Mouse (Mus musculus) ES-E14 (cell line): Measurements from ENCODE around the gene Pias4. TPM values are rescaled to one million over a fixed set of nuclear protein-coding genes. Genes with fewer than 3 reads are reported as not detected.

Experiments
- DNase-seq: peaks from one replicate; pipeline ENCODE4 v3.0.0-alpha.2; 2013; ENCODE audit warnings: low read depth, low spot score
- H3K27ac ChIP-seq: 2 replicates; pipeline ENCODE4 v1.5.1; 2012; ENCODE audit warnings: low read depth, mild to moderate bottlenecking, low read length, moderate library complexity, mixed read lengths; ENCODE audit not compliant: poor library complexity, insufficient read depth, severe bottlenecking
- H3K36me3 ChIP-seq: 2 replicates; pipeline ENCODE4 v1.6.1; 2012; ENCODE audit warnings: mild to moderate bottlenecking, low read length, moderate library complexity, mixed read lengths; ENCODE audit not compliant: control insufficient read depth, poor library complexity, insufficient read depth, severe bottlenecking
- H3K4me1 ChIP-seq, 2 experiments: fragments of 150-350 bp in 1 of 2; sonication (generic) in 1 of 2; 2 replicates each; pipeline ENCODE4 v1.6.1; 2012; ENCODE audit warnings: low read length in 2 of 2, mild to moderate bottlenecking in 1 of 2, mixed read lengths in 1 of 2; ENCODE audit not compliant: control insufficient read depth in 2 of 2, insufficient read depth in 2 of 2, poor library complexity in 1 of 2
- H3K4me3 ChIP-seq, 2 experiments: fragments of 150-350 bp in 1 of 2; sonication (generic) in 1 of 2; 2 replicates each; pipeline ENCODE4 v1.5.1; 2012; ENCODE audit warnings: low read length in 2 of 2, low read depth in 1 of 2, mild to moderate bottlenecking in 1 of 2, mixed read lengths in 1 of 2; ENCODE audit not compliant: insufficient read depth in 1 of 2, poor library complexity in 1 of 2, severe bottlenecking in 1 of 2
- H3K9ac ChIP-seq: 2 replicates; pipeline ENCODE4 v1.6.1; 2012; ENCODE audit warnings: low read depth, mild to moderate bottlenecking, low read length, mixed read lengths; ENCODE audit not compliant: poor library complexity, insufficient read depth, severe bottlenecking
- H3K9me3 ChIP-seq: fragments of 150-350 bp; sonication (generic); 2 replicates; pipeline ENCODE4 v1.6.1; 2012; ENCODE audit warnings: low read depth, mild to moderate bottlenecking, low read length; ENCODE audit not compliant: control insufficient read depth, insufficient read depth
- CHD2 ChIP-seq: IDR thresholded peaks from 2 replicates; pipeline ENCODE4 v1.6.1; 2014; ENCODE audit warnings: mild to moderate bottlenecking, low read depth, low read length, inconsistent platforms
- HCFC1 ChIP-seq: IDR thresholded peaks from 2 replicates; pipeline ENCODE4 v1.6.1; 2012; ENCODE audit warnings: low read length, inconsistent platforms, borderline replicate concordance; ENCODE audit not compliant: insufficient read depth
- MAFK ChIP-seq: IDR thresholded peaks from 2 replicates; pipeline ENCODE4 v1.6.1; 2014; ENCODE audit warnings: mild to moderate bottlenecking, low read depth, low read length, inconsistent platforms; ENCODE audit not compliant: insufficient read depth
- ZC3H11A ChIP-seq: IDR thresholded peaks from 2 replicates; pipeline ENCODE4 v1.6.1; 2012; ENCODE audit warnings: low read depth, mild to moderate bottlenecking, inconsistent platforms, low read length, borderline replicate concordance
- ZNF384 ChIP-seq: IDR thresholded peaks from 2 replicates; pipeline ENCODE4 v1.6.1; 2012; ENCODE audit warnings: low read depth, low read length, inconsistent platforms
- in situ Hi-C, 2 experiments: fragments of 600-800 bp; cut with MboI; formaldehyde crosslinking; loops; one replicate each; pipeline ENCODE4 v1.15.1; 2025; ENCODE audit warnings: low sequenced_read_pairs in 2 of 2, inconsistent platforms in 1 of 2; ENCODE audit not compliant: unreplicated experiment in 2 of 2
- total RNA-seq: library from RNA; depleted of rRNA; stranded (reverse); fragments of 300-350 nt; gene quantifications from 2 replicates; pipeline ENCODE4 v1.2.3, GENCODE M21; 2012

Gene Pias4
- total RNA-seq, 1 experiment, result 37.8 TPM

- Histone ChIP-seq H3K36me3 (no peaks in the 10 kb centered on the region), H3K4me3 (no peak overlapping the region), H3K27ac (no peak overlapping the region; the same call in 1 of the 2 replicates), H3K9me3 (no peaks in the 10 kb centered on the region), H3K9ac (no peak overlapping the region), H3K4me1 (no peaks in the 10 kb centered on the region)
- TF ChIP-seq ZNF384 (no peak), HCFC1 (no peak), ZC3H11A (no peak), MAFK (no peak), CHD2 (no peak)
- no peak for DNase-seq
- in situ Hi-C loops, result no loop called here
These were observed 32.4 kb upstream of the Pias4 start for GRCm38 (mm10) chr10:81200141-81200540.

- H3K27ac ChIP-seq, result no peak overlapping the region
- H3K4me1 ChIP-seq, result peaks cover 0 to 5% of the 10 kb centered on the region in 2 experiments; a peak in 1 of 4 replicates
- no peaks in the 10 kb centered on the region for H3K36me3 ChIP-seq
- H3K9me3 ChIP-seq, result no peaks in the 10 kb centered on the region
- no peak for DNase-seq
- no peak for TF ChIP-seq CHD2
- TF ChIP-seq HCFC1, result no peak
- TF ChIP-seq ZNF384, result no peak
- no peak for TF ChIP-seq MAFK
- TF ChIP-seq ZC3H11A, result no peak
- H3K4me3 ChIP-seq, result no peak overlapping the region
- in situ Hi-C loops, result no loop called here
- H3K9ac ChIP-seq, result no peak overlapping the region
These were observed 31.3 kb upstream of the Pias4 start for GRCm38 (mm10) chr10:81198990-81199389.

DNA sequence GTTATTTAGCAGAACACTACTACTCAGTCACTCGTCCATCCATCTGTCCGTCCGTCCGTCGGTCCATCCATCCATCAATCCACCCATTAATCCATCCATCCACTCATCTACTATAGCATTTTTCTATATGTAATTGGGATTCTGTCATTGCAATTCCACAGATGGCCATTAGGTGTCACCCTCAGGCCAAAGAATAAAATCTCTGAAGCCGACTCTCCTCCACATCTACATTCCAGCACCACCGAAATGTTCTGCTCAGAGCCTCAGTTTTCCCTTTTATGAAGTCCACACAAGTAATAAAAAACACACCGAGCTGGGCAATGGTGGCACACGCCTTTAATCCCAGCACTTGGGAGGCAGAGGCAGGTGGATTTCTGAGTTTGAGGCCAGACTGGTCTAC, 30.5 kb upstream of the Pias4 start:
- Histone ChIP-seq H3K9ac (no peak overlapping the region), H3K4me1 (peaks cover 0 to 6% of the 10 kb centered on the region in 2 experiments; a peak in 1 of 4 replicates), H3K27ac (no peak overlapping the region), H3K9me3 (no peaks in the 10 kb centered on the region), H3K4me3 (no peak overlapping the region), H3K36me3 (no peaks in the 10 kb centered on the region)
- no peak for DNase-seq
- in situ Hi-C loops, result no loop called here
- no peak for TF ChIP-seq HCFC1
- peak; percentile 74; the same call in 1 of the 2 replicates for TF ChIP-seq ZC3H11A

GRCm38 (mm10) chr10:81197305-81197704, 29.6 kb upstream of the Pias4 start:
- in situ Hi-C loops, result no loop called here
- H3K27ac ChIP-seq, result no peak overlapping the region
- no peak for TF ChIP-seq HCFC1
- TF ChIP-seq ZNF384, result no peak
- no peak for TF ChIP-seq MAFK
- TF ChIP-seq CHD2, result no peak
- TF ChIP-seq ZC3H11A, result no peak
- H3K36me3 ChIP-seq, result no peaks in the 10 kb centered on the region
- H3K4me1 ChIP-seq, result peaks cover 0 to 6% of the 10 kb centered on the region in 2 experiments; a peak in 1 of 4 replicates
- H3K9me3 ChIP-seq, result no peaks in the 10 kb centered on the region
- H3K4me3 ChIP-seq, result no peak overlapping the region
- no peak for DNase-seq
- no peak overlapping the region for H3K9ac ChIP-seq

DNA sequence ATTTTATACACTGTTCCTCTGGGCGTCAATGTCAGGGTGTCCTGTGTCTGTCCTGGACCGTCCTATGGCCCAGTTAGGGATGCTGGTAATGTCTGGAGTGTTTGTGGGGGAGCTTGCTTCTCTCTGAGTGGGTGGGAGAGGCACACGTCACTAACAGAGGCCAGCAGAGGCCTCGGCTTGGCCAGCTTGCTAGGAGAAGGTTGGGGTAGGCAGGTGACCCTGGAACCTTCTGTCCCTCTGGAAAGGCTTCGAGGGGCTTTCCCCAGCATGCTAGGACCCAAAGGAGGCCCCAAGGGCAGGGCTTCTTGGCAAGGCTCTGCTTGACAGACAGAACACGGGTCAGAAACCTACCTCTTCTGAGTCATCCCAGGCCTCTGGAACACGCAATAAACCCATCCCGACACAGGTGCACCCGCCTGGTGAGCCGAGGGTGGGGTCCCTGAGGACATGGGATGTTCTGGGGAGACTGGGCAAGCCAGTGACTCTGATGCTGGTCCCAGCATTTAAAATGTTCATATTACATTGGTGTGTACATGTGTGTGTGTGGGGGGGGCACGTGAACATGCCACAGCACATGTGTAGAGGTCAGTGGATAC, 28.8 kb upstream of the Pias4 start:
- no peak overlapping the region for H3K27ac ChIP-seq
- TF ChIP-seq MAFK (no peak), ZC3H11A (no peak)
- no peak overlapping the region for H3K9ac ChIP-seq
- peaks cover 0 to 10% of the 10 kb centered on the region in 2 experiments; a peak in 2 of 4 replicates for H3K4me1 ChIP-seq
- DNase-seq, result no peak
- H3K4me3 ChIP-seq, result no peak overlapping the region
- H3K36me3 ChIP-seq, result no peaks in the 10 kb centered on the region
- in situ Hi-C loops, result no loop called here
- no peaks in the 10 kb centered on the region for H3K9me3 ChIP-seq
